Mouse (Mus musculus) left cerebral cortex, postnatal 4 days (tissue): ENCODE measurements at regions not wholly inside any gene's neighbourhood (a gene's known extent, or its start where the extent isn't known, plus 50 kb on each side); places are given as distances from the start of the nearest gene placed in this dataset.
A peak's percentile ranks its signal among the peaks of the same experiment; 100 is the strongest.

ENCODE experiments used
- DNase-seq: peaks from one replicate; pipeline ENCODE4 v3.0.0-alpha.2; 2022
- intact Hi-C: fragments of 180-260 bp; cut with DNase I; formaldehyde crosslinking; loops from one replicate; pipeline ENCODE4 v1.15.1; 2025

GRCm38 (mm10) chr14:81770421-81770820 lies 1786.5 kb downstream of the Olfm4 start:
- no peak for DNase-seq
- intact Hi-C loops, result no loop called here

- DNase-seq, result peak; percentile 42
- intact Hi-C loops, result no loop called here
These were observed 1787.9 kb downstream of the Olfm4 start for GRCm38 (mm10) chr14:81771826-81772225.

- intact Hi-C loops, result no loop called here
- no peak for DNase-seq
These were observed 1805.0 kb downstream of the Olfm4 start for GRCm38 (mm10) chr14:81788859-81789258.

GRCm38 (mm10) chr14:81823786-81824185 lies 1839.9 kb downstream of the Olfm4 start:
- intact Hi-C loops, result no loop called here
- DNase-seq, result no peak

GRCm38 (mm10) chr14:81858617-81859016 lies 1874.7 kb downstream of the Olfm4 start:
- intact Hi-C loops, result no loop called here

GRCm38 (mm10) chr14:81870388-81870787 lies 1886.5 kb downstream of the Olfm4 start:
- intact Hi-C loops, result no loop called here
- DNase-seq, result peak; percentile 31

More at GRCm38 (mm10) chr14:81858617-81859016, 1874.7 kb downstream of the Olfm4 start:
- DNase-seq, result no peak
